Mouse (Mus musculus) heart, adult 2 months (tissue): ENCODE results near the gene Serpine2. TPM values are rescaled to one million over a fixed set of nuclear protein-coding genes. Genes with fewer than 3 reads are reported as not detected.

ENCODE experiments used
- DNase-seq, 2 experiments: peaks; one replicate each; pipeline ENCODE4 v3.0.0; 2021
- H3K27ac ChIP-seq: fragments of 200-600 bp; 2 replicates; pipeline ENCODE4 v1.8.1; 2022
- H3K27me3 ChIP-seq: fragments of 200-500 bp; 2 replicates; pipeline ENCODE4 v1.6.1; 2012; ENCODE audit warnings: mild to moderate bottlenecking, low read length, inconsistent platforms, mixed read lengths; ENCODE audit not compliant: control insufficient read depth, insufficient read depth
- H3K36me3 ChIP-seq: fragments of 200-500 bp; 2 replicates; pipeline ENCODE4 v1.6.1; 2012; ENCODE audit warnings: low read length, inconsistent platforms; ENCODE audit not compliant: control insufficient read depth, insufficient read depth
- H3K4me1 ChIP-seq: fragments of 200-500 bp; 2 replicates; pipeline ENCODE4 v1.6.1; 2011; ENCODE audit warnings: low read length; ENCODE audit not compliant: control insufficient read depth, insufficient read depth
- H3K4me3 ChIP-seq: fragments of 200-600 bp; 2 replicates; pipeline ENCODE4 v1.8.1; 2022
- H3K79me2 ChIP-seq: fragments of 200-500 bp; replicated peaks from 2 replicates; pipeline ENCODE4 v1.6.1; 2012; ENCODE audit warnings: mild to moderate bottlenecking, inconsistent platforms, low read length, moderate library complexity, mixed read lengths; ENCODE audit not compliant: control insufficient read depth, insufficient read depth
- H3K9ac ChIP-seq: fragments of 200-500 bp; 2 replicates; pipeline ENCODE4 v1.6.1; 2012; ENCODE audit warnings: low read depth, mild to moderate bottlenecking, control low read depth, inconsistent platforms, low read length, mixed read lengths
- CTCF ChIP-seq: fragments of 200-600 bp; IDR thresholded peaks from 2 replicates; pipeline ENCODE4 v1.8.1; 2022; ENCODE audit warnings: antibody characterized with exemption, mild to moderate bottlenecking, moderate library complexity
- EP300 ChIP-seq: fragments of 200-500 bp; IDR thresholded peaks from 2 replicates; pipeline ENCODE4 v1.6.1; 2011; ENCODE audit warnings: low read depth, low read length, control low read depth; ENCODE audit not compliant: insufficient read depth
- POLR2A ChIP-seq: fragments of 200-500 bp; IDR thresholded peaks from 2 replicates; pipeline ENCODE4 v1.6.1; 2011; ENCODE audit warnings: mild to moderate bottlenecking, low read depth, low read length, control low read depth; ENCODE audit not compliant: insufficient read depth
- WGBS: fragments of 180-500 bp; shearing (Covaris S2); methylation state at CpG from one replicate; pipeline ENCODE4 v1.1.7; 2018; 5-methylcytosine and 5-hydroxymethylcytosine counted together
- intact Hi-C: fragments of 180-260 bp; cut with DNase I; formaldehyde crosslinking; loops from one replicate; pipeline ENCODE4 v1.15.1; 2025
- polyA plus RNA-seq: library from polyadenylated mRNA; depleted of rRNA; stranded (reverse); fragments of >200 nt; gene quantifications from 2 replicates; pipeline ENCODE4 v1.2.3, GENCODE M21; 2012; rRNA removed
- total RNA-seq, 2 experiments: library from RNA; stranded (reverse); gene quantifications; 2 replicates each; pipeline ENCODE4 v1.2.3; 2021

The Serpine2 gene
- total and polyA plus RNA-seq, 3 experiments: 18.1 to 28.4 (median 24.9) TPM

GRCm38 (mm10) chr1:79752714-79753340 lies 108.2 kb downstream of the Serpine2 start:
- TF ChIP-seq POLR2A (no peak), EP300 (no peak), CTCF (no peak)
- intact Hi-C loops: loop anchor here (10.0 kb wide), 1 partner anchor 582 kb away; no protein-coding TSS in a partner anchor
- Histone ChIP-seq H3K79me2 (0 out of 2 replicates have a peak, but pooled peaks cover 2% of the 10 kb centered on the region), H3K4me1 (peaks cover 22% of the 10 kb centered on the region), H3K9ac (no peak overlapping the region), H3K36me3 (peaks cover 13% of the 10 kb centered on the region), H3K4me3 (no peak overlapping the region), H3K27ac (no peak overlapping the region; the same call in 1 of the 2 replicates), H3K27me3 (no peaks in the 10 kb centered on the region)
- 85% methylated on average over 4 of the region's 4 CpGs for WGBS
- DNase-seq: no peak

DNA sequence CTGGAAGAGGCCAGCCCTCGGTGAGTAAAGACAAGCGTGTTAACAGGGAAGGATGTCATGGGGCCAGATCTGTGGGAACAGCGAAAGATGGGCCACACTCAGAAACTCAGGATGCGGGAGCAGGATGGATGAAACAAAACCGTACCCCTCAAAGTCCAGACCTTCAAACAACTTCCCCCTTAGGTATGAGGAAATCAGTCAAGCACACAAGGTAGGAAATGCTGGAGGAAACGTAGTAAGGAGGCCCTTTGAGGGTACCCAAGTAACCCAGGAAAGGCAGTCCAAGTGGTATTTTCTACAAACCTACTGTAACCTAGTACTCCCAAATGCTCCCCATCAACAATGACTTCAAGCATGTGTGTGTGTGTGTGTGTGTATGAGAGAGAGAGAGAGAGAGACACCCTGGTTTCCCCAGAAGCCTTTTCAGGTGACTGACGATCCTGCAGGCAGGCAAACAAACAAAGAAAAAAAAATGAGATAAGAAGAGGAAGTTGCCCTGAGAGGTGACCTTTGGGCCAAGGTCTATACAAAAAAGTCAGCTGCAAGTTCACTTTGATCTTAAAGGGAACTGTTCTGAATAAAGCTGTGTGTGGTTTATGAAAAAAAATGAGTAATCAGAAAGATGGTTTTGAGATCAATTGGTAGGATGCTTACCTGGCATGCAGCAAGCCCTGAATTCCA lies 108.8 kb downstream of the Serpine2 start:
- intact Hi-C loops: loop anchor here (10.0 kb wide), 1 partner anchor 583 kb away; no protein-coding TSS in a partner anchor

DNA sequence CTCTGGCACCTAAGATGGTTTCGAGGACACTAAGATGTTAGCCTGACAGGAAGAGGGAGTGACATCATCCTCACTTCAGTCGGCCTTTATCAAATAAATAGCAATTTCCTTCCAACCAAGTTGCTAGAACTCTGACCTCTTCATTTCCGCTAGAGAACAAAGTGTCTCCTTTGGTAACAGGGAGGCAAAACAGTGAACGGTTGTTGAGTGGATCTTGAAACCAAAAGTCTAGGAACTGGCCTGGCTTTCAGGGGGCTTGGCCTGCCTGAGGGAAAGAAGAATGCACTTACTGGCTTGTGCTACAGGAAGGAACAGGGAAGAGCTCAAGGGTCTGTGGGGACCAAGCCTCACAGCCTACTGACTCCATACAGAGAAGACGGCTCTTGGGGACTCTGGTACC lies 109.8 kb downstream of the Serpine2 start:
- intact Hi-C loops: loop anchor here (10.0 kb wide), 1 partner anchor 584 kb away; no protein-coding TSS in a partner anchor
- Histone ChIP-seq H3K9ac (no peak overlapping the region), H3K36me3 (peaks cover 13% of the 10 kb centered on the region), H3K27ac (peak overlapping the region; percentile 51), H3K4me1 (peaks cover 17% of the 10 kb centered on the region), H3K27me3 (no peaks in the 10 kb centered on the region), H3K79me2 (0 out of 2 replicates have a peak, but pooled peaks cover 2% of the 10 kb centered on the region), H3K4me3 (no peak overlapping the region)
- DNase-seq: peak in 1 of 2 experiments; percentile 22
- TF ChIP-seq POLR2A: no peak
- TF ChIP-seq CTCF: no peak
- no peak for TF ChIP-seq EP300
- 35% methylated on average over 5 of the region's 5 CpGs for WGBS

More for the DNA sequence above, 108.8 kb downstream of the Serpine2 start:
- Histone ChIP-seq H3K36me3 (peaks cover 13% of the 10 kb centered on the region), H3K79me2 (0 out of 2 replicates have a peak, but pooled peaks cover 2% of the 10 kb centered on the region), H3K9ac (no peak overlapping the region), H3K4me1 (peaks cover 20% of the 10 kb centered on the region), H3K27me3 (no peaks in the 10 kb centered on the region), H3K4me3 (no peak overlapping the region), H3K27ac (peak overlapping the region; percentile 51)
- no peak for DNase-seq
- WGBS: 56% methylated on average over 7 of the region's 7 CpGs
- TF ChIP-seq CTCF (no peak), EP300 (no peak), POLR2A (no peak)

DNA sequence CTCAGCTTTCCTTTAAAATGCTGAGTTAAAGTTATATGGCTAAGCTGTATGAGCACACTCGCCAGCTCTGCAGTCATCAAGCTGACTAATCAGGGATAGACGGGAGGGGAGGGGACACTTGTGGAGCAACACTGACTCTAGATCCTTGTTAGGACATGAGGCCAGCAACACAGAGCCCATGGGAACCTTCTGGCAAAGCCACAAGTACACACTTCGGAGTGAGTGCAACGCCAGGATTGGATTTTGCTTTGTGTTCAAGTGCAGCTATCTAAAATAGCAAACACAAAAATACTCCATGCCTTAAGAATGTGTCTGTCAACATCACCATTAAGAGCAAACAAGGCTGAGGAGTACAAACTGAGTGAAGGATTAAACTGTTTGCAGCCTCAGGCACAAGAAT lies 114.9 kb downstream of the Serpine2 start:
- H3K9ac ChIP-seq: no peak overlapping the region
- peak; percentile 67 to 82 for DNase-seq
- H3K79me2 ChIP-seq: no peaks in the 10 kb centered on the region
- H3K4me1 ChIP-seq: peaks cover 5% of the 10 kb centered on the region; the same call in 1 of the 2 replicates
- WGBS: 32% methylated on average over 4 of the region's 4 CpGs
- H3K27ac ChIP-seq: peak overlapping the region; percentile 77
- intact Hi-C loops: loop anchor here (2.0 kb wide), 1 partner anchor 15 kb away; no protein-coding TSS in a partner anchor
- H3K36me3 ChIP-seq: 0 out of 2 replicates have a peak, but pooled peaks cover 2% of the 10 kb centered on the region
- TF ChIP-seq POLR2A (peak; percentile 27; the same call in 1 of the 2 replicates), EP300 (peak; percentile 75; the same call in 1 of the 2 replicates), CTCF (no peak)
- no peak overlapping the region for H3K4me3 ChIP-seq
- H3K27me3 ChIP-seq: no peaks in the 10 kb centered on the region

Other genes starting within 250 kb of the Serpine2 start
- under 1 TPM; 0.20 to 0.29 TPM for gene Ap1s3, start 189.2 kb downstream of the Serpine2 start, total RNA-seq
- gene Ap1s3, start 189.2 kb downstream of the Serpine2 start, polyA plus RNA-seq: 0.12 and 2.9 TPM in 2 replicates
- 10 to 100 TPM; 61.5 to 66.6 TPM for gene Mrpl44, start 85.2 kb downstream of the Serpine2 start, total RNA-seq
- gene Mrpl44, start 85.2 kb downstream of the Serpine2 start, polyA plus RNA-seq: 29.4 and 34.1 TPM in 2 replicates
- gene Wdfy1, start 85.0 kb downstream of the Serpine2 start, total RNA-seq: 10 to 100 TPM; 14.0 to 14.9 TPM
- gene Wdfy1, start 85.0 kb downstream of the Serpine2 start, polyA plus RNA-seq: 15.8 and 23.5 TPM in 2 replicates